Mouse (Mus musculus) forebrain, embryonic 15.5 days (tissue): ENCODE results near the gene Col19a1. TPM values are rescaled to one million over a fixed set of nuclear protein-coding genes. Genes with fewer than 3 reads are reported as not detected.

Source experiments
- ATAC-seq: fragments of 200-750 bp; cut with Nextera tagmentation; replicated peaks from 2 replicates; pipeline ENCODE4 v1.8.0; 2017; ENCODE audit warnings: mild to moderate bottlenecking, moderate TSS enrichment, moderate library complexity
- H3K27ac ChIP-seq: fragments of 300-500 bp; sonication (generic); replicated peaks from 2 replicates; pipeline ENCODE4 v1.5.1; 2015; ENCODE audit warnings: mild to moderate bottlenecking, inconsistent platforms
- H3K27me3 ChIP-seq: fragments of 300-500 bp; sonication (generic); 2 replicates; pipeline ENCODE4 v1.6.1; 2015; ENCODE audit warnings: inconsistent platforms
- H3K36me3 ChIP-seq: fragments of 300-500 bp; sonication (generic); 2 replicates; pipeline ENCODE4 v1.6.1; 2015; ENCODE audit warnings: mild to moderate bottlenecking, inconsistent platforms
- H3K4me1 ChIP-seq: fragments of 300-500 bp; sonication (generic); 2 replicates; pipeline ENCODE4 v1.6.1; 2015; ENCODE audit warnings: inconsistent platforms
- H3K4me2 ChIP-seq: fragments of 300-500 bp; sonication (generic); replicated peaks from 2 replicates; pipeline ENCODE4 v1.6.1; 2015; ENCODE audit warnings: mild to moderate bottlenecking, inconsistent platforms
- H3K4me3 ChIP-seq: fragments of 300-500 bp; sonication (generic); 2 replicates; pipeline ENCODE4 v1.5.1; 2015; ENCODE audit warnings: mild to moderate bottlenecking, inconsistent platforms
- H3K9ac ChIP-seq: fragments of 300-500 bp; sonication (generic); replicated peaks from 2 replicates; pipeline ENCODE4 v1.6.1; 2015; ENCODE audit warnings: mild to moderate bottlenecking, inconsistent platforms
- H3K9me3 ChIP-seq: fragments of 300-500 bp; sonication (generic); 2 replicates; pipeline ENCODE4 v1.6.1; 2016; ENCODE audit warnings: inconsistent platforms
- WGBS: fragments of 180-500 bp; shearing (Covaris S2); methylation state at CpG from one replicate; pipeline ENCODE4 v1.1.7; 2015; ENCODE audit warnings: mixed read lengths; 5-methylcytosine and 5-hydroxymethylcytosine counted together
- polyA plus RNA-seq: library from polyadenylated mRNA; unstranded; fragments of >200 nt; fragmentation: Nextera tagmentation; extraction: Ambion mirVana; gene quantifications from 2 replicates; pipeline ENCODE4 v1.2.1, GENCODE M21; 2015

Col19a1 gene
- polyA plus RNA-seq, 1 experiment from 2014 or later = 2.0 TPM

DNA sequence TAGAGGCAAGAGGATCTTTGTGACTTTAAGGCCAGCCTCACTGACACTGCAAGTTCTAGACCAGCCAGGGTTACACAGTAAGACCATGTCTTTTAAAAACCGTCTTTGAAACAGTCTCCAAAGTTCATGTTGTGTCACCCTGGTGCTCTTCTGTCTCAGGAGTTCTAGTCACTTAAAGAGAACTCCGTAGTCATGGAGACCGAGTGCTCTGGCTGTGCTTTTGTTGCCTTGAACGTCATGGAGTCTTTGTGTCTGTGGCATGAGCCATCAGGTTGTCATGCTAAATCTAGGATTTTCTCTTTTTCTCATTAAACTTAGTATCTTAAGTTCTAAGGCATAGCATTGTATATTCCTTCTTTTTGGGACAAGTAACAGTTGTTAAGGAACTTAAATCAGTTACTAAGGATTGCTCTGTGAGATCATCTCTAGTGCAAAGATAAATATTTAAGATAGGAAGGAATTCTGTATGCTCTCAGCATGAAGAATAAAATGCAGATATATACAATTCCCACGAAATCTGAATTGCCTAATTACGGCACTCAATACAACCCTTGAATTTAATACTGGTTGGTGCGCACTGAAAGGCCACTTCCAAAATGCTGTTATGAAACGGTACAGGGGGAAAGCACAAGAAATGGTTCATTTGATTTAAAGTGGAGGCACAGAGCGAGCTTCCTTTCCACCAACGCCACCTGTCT lies 134.6 kb downstream of the Col19a1 start:
- Histone ChIP-seq H3K9me3 (no peaks in the 10 kb centered on the region), H3K27me3 (no peaks in the 10 kb centered on the region), H3K9ac (no peak overlapping the region), H3K4me1 (peaks cover 5% of the 10 kb centered on the region; the same call in 1 of the 2 replicates), H3K27ac (no peak overlapping the region), H3K36me3 (no peaks in the 10 kb centered on the region), H3K4me3 (no peak overlapping the region), H3K4me2 (no peak overlapping the region)
- WGBS = 33% methylated on average over 10 of the region's 10 CpGs
- peak; percentile 46 for ATAC-seq

GRCm38 (mm10) chr1:24452159-24452558 lies 135.1 kb downstream of the Col19a1 start:
- Histone ChIP-seq H3K4me2 (no peak overlapping the region), H3K36me3 (no peaks in the 10 kb centered on the region), H3K27ac (no peak overlapping the region), H3K4me3 (no peak overlapping the region), H3K9ac (no peak overlapping the region), H3K27me3 (no peaks in the 10 kb centered on the region), H3K4me1 (peaks cover 5% of the 10 kb centered on the region; the same call in 1 of the 2 replicates), H3K9me3 (no peaks in the 10 kb centered on the region)
- WGBS = 49% methylated on average over 7 of the region's 7 CpGs
- ATAC-seq = peak; percentile 63; the same call in 1 of the 2 replicates

DNA sequence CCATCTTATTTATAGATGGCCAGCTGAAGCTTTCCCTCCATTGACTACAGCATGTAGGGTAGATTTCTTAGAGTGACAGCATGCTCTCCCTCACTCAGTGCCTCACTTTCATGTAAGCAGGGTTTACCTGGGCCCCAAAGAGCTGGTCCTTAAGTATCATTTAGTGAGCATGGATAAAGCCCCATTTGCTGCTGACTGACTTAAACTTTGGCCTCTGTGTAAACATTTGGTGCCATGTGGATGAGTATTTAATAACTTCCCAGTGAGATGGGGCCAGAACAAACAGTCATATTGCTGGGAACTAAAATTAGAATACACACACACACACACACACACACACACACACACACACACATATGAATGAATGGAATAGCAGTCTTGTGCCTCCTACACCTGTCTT lies 149.8 kb downstream of the Col19a1 start:
- H3K36me3 ChIP-seq = no peaks in the 10 kb centered on the region
- no peak overlapping the region for H3K4me2 ChIP-seq
- H3K9me3 ChIP-seq = no peaks in the 10 kb centered on the region
- no peak for ATAC-seq
- no peak overlapping the region for H3K4me3 ChIP-seq
- no peak overlapping the region for H3K27ac ChIP-seq
- H3K9ac ChIP-seq = no peak overlapping the region
- H3K4me1 ChIP-seq = no peaks in the 10 kb centered on the region
- no peaks in the 10 kb centered on the region for H3K27me3 ChIP-seq

- H3K4me2 ChIP-seq = no peak overlapping the region
- H3K27me3 ChIP-seq = no peaks in the 10 kb centered on the region
- H3K27ac ChIP-seq = no peak overlapping the region
- H3K4me3 ChIP-seq = no peak overlapping the region
- H3K9me3 ChIP-seq = no peaks in the 10 kb centered on the region
- no peaks in the 10 kb centered on the region for H3K4me1 ChIP-seq
- 71% methylated on average over 5 of the region's 5 CpGs for WGBS
- no peak overlapping the region for H3K9ac ChIP-seq
- no peaks in the 10 kb centered on the region for H3K36me3 ChIP-seq
- ATAC-seq = no peak
These were observed 159.0 kb downstream of the Col19a1 start for GRCm38 (mm10) chr1:24428306-24428705.

- Histone ChIP-seq H3K27ac (no peak overlapping the region), H3K27me3 (no peaks in the 10 kb centered on the region), H3K4me3 (no peak overlapping the region), H3K9me3 (no peaks in the 10 kb centered on the region), H3K9ac (no peak overlapping the region), H3K4me1 (no peaks in the 10 kb centered on the region), H3K36me3 (no peaks in the 10 kb centered on the region), H3K4me2 (no peak overlapping the region)
- WGBS = 44% methylated on average over 8 of the region's 8 CpGs
- ATAC-seq = 0 out of 2 replicates have a peak, but pooled peaks have one; percentile 73
These were observed 209.0 kb downstream of the Col19a1 start for GRCm38 (mm10) chr1:24378125-24378821.

DNA sequence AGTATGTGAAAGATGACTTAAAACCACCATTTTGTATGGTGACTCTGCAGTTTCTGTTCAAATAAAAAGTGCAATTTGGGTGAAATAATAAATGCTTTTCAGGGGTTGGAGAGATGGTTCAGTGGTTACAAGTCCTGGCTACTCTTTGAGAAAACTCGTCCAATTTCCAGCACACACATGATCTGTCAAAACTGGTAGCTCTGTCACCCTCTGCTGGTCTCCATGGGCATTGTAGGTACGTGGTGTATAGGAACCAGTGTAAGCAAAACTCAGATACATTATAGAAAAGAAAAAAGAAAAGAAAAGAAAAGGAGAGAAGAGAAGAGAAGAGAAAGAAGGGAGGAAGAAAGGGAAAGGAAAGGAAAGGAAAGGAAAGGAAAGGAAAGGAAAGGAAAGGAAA lies 212.4 kb downstream of the Col19a1 start:
- H3K4me1 ChIP-seq = no peaks in the 10 kb centered on the region
- H3K4me3 ChIP-seq = no peak overlapping the region
- WGBS = 25% methylated on average over 2 of the region's 2 CpGs

GRCm38 (mm10) chr1:24373671-24374070 lies 213.6 kb downstream of the Col19a1 start:
- ATAC-seq = no peak
- Histone ChIP-seq H3K4me3 (no peak overlapping the region), H3K27ac (no peak overlapping the region), H3K4me1 (no peaks in the 10 kb centered on the region), H3K9me3 (no peaks in the 10 kb centered on the region), H3K9ac (no peak overlapping the region), H3K36me3 (no peaks in the 10 kb centered on the region), H3K4me2 (no peak overlapping the region), H3K27me3 (no peaks in the 10 kb centered on the region)
- WGBS = 87% methylated on average over 3 of the region's 3 CpGs

More for the DNA sequence above, 212.4 kb downstream of the Col19a1 start:
- H3K9ac ChIP-seq = no peak overlapping the region
- H3K27me3 ChIP-seq = no peaks in the 10 kb centered on the region
- H3K4me2 ChIP-seq = no peak overlapping the region
- H3K27ac ChIP-seq = no peak overlapping the region
- no peaks in the 10 kb centered on the region for H3K36me3 ChIP-seq
- ATAC-seq = no peak
- no peaks in the 10 kb centered on the region for H3K9me3 ChIP-seq

GRCm38 (mm10) chr1:24372471-24373258 lies 214.6 kb downstream of the Col19a1 start:
- no peaks in the 10 kb centered on the region for H3K9me3 ChIP-seq
- H3K4me2 ChIP-seq = no peak overlapping the region
- WGBS = 83% methylated on average over 4 of the region's 4 CpGs
- no peaks in the 10 kb centered on the region for H3K36me3 ChIP-seq
- H3K4me1 ChIP-seq = 0 out of 2 replicates have a peak, but pooled peaks cover 5% of the 10 kb centered on the region
- no peak overlapping the region for H3K9ac ChIP-seq
- H3K4me3 ChIP-seq = no peak overlapping the region
- H3K27ac ChIP-seq = no peak overlapping the region
- no peak for ATAC-seq
- no peaks in the 10 kb centered on the region for H3K27me3 ChIP-seq

DNA sequence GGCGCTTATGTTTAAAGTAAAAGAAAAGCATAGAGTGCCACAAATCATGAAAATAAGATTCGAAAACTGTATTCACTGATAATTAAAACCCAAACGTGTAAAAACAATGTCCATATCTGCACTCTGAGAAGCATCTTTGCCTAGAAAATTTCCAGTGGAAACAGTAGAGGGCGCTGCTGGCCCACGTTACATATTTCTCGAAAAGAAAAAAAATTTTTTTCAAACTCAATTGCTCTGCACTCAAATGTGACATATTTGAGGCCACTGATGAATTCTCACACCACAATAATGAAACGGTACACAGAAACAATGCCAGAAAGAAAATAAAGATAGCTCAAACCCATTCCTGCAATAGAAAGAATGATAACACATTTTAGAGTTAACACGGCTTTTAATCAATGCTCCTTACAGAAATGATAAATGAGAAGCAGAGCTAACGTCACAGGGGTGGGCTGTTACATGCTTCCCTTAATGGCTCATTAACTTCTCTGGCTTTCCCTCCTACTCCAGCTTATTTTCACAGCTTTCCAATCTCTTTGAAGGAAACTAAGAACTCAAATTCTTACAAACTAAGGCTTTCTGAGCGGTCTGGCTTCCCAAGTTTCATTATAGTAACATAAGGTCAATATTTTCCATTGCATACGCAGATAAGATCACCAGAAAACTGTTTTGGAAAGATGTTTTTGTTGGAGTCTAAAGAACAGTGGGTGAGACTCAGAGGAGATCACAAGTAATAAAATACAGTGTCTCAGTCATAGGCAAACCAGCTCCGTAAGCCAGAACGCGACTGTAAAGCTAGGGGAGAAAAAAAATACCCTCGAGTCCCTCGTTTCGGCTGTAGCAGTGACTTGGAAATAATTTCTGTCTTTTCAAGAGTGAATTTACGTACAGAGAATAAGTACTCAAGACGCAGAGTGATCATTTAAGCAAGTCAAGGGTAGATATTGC lies 219.4 kb downstream of the Col19a1 start:
- Histone ChIP-seq H3K9ac (no peak overlapping the region), H3K4me3 (no peak overlapping the region), H3K4me2 (peak overlapping the region; percentile 27; the same call in 1 of the 2 replicates), H3K27ac (no peak overlapping the region), H3K36me3 (no peaks in the 10 kb centered on the region), H3K27me3 (no peaks in the 10 kb centered on the region), H3K4me1 (0 out of 2 replicates have a peak, but pooled peaks cover 5% of the 10 kb centered on the region), H3K9me3 (no peaks in the 10 kb centered on the region)
- peak; percentile 70 for ATAC-seq
- 48% methylated on average over 19 of the region's 19 CpGs for WGBS

- Histone ChIP-seq H3K27ac (no peak overlapping the region), H3K27me3 (no peaks in the 10 kb centered on the region), H3K4me3 (no peak overlapping the region), H3K9ac (no peak overlapping the region), H3K4me1 (peaks cover 10% of the 10 kb centered on the region; the same call in 1 of the 2 replicates), H3K4me2 (no peak overlapping the region), H3K36me3 (no peaks in the 10 kb centered on the region), H3K9me3 (no peaks in the 10 kb centered on the region)
- ATAC-seq = no peak
- WGBS = 83% methylated on average over 7 of the region's 7 CpGs
These were observed 222.5 kb downstream of the Col19a1 start for GRCm38 (mm10) chr1:24364775-24365174.

GRCm38 (mm10) chr1:24361990-24362635 lies 225.2 kb downstream of the Col19a1 start:
- H3K27me3 ChIP-seq = no peaks in the 10 kb centered on the region
- H3K4me2 ChIP-seq = no peak overlapping the region
- H3K36me3 ChIP-seq = no peaks in the 10 kb centered on the region
- ATAC-seq = peak; percentile 79
- no peak overlapping the region for H3K4me3 ChIP-seq
- H3K9ac ChIP-seq = no peak overlapping the region
- no peak overlapping the region for H3K27ac ChIP-seq
- H3K9me3 ChIP-seq = no peaks in the 10 kb centered on the region
- 57% methylated on average over 13 of the region's 13 CpGs for WGBS
- H3K4me1 ChIP-seq = peaks cover 5% of the 10 kb centered on the region; the same call in 1 of the 2 replicates
